Mouse (Mus musculus) liver, adult 2 months (tissue): ENCODE data around the gene Faf1. TPM values are rescaled to one million over a fixed set of nuclear protein-coding genes. Genes with fewer than 3 reads are reported as not detected.

ENCODE experiments used
- DNase-seq: peaks from one replicate; pipeline ENCODE4 v3.0.0-alpha.2; 2011; ENCODE audit warnings: low read depth, low spot score; ENCODE audit errors: extremely low read depth
- H3K27ac ChIP-seq: fragments of 200-500 bp; replicated peaks from 2 replicates; pipeline ENCODE4 v1.5.1; 2012; ENCODE audit warnings: low read depth, mild to moderate bottlenecking, control low read depth, inconsistent platforms, low read length; ENCODE audit not compliant: insufficient read depth
- H3K27me3 ChIP-seq: fragments of 200-500 bp; 2 replicates; pipeline ENCODE4 v1.6.1; 2012; ENCODE audit warnings: mild to moderate bottlenecking, moderate library complexity, low read length, inconsistent platforms; ENCODE audit not compliant: control insufficient read depth, insufficient read depth
- H3K36me3 ChIP-seq: fragments of 200-500 bp; 2 replicates; pipeline ENCODE4 v1.6.1; 2012; ENCODE audit warnings: low read length, inconsistent platforms; ENCODE audit not compliant: control insufficient read depth, insufficient read depth
- H3K4me1 ChIP-seq: fragments of 200-500 bp; 2 replicates; pipeline ENCODE4 v1.6.1; 2011; ENCODE audit warnings: low read length; ENCODE audit not compliant: control insufficient read depth, insufficient read depth
- H3K4me3 ChIP-seq: fragments of 200-500 bp; 2 replicates; pipeline ENCODE4 v1.5.1; 2011; ENCODE audit warnings: low read depth, mild to moderate bottlenecking, control low read depth, low read length, moderate library complexity; ENCODE audit not compliant: insufficient read depth
- H3K79me2 ChIP-seq: fragments of 200-500 bp; 2 replicates; pipeline ENCODE4 v1.6.1; 2012; ENCODE audit warnings: inconsistent platforms, mild to moderate bottlenecking, low read length, moderate library complexity; ENCODE audit not compliant: control insufficient read depth, insufficient read depth
- H3K9ac ChIP-seq: fragments of 200-500 bp; 2 replicates; pipeline ENCODE4 v1.6.1; 2012; ENCODE audit warnings: low read depth, mild to moderate bottlenecking, control low read depth, inconsistent platforms, low read length
- CTCF ChIP-seq: fragments of 200-500 bp; IDR thresholded peaks from 2 replicates; pipeline ENCODE4 v1.5.1; 2011; ENCODE audit warnings: low read depth, low read length, control low read depth
- POLR2A ChIP-seq: fragments of 200-500 bp; IDR thresholded peaks from 2 replicates; pipeline ENCODE4 v1.6.1; 2011; ENCODE audit warnings: low read length, control low read depth; ENCODE audit not compliant: insufficient read depth; ENCODE audit errors: extremely low read depth
- WGBS: fragments of 180-500 bp; shearing (Covaris S2); methylation state at CpG from one replicate; pipeline ENCODE4 v1.1.7; 2018; 5-methylcytosine and 5-hydroxymethylcytosine counted together
- polyA plus RNA-seq: library from polyadenylated mRNA; depleted of rRNA; stranded (reverse); fragments of >200 nt; gene quantifications from 2 replicates; pipeline ENCODE4 v1.2.3, GENCODE M21; 2012
- total RNA-seq: library from RNA; depleted of rRNA; stranded (reverse); fragments of >200 nt; gene quantifications from 2 replicates; pipeline ENCODE4 v1.2.3, GENCODE M21; 2014

Faf1 gene
- total and polyA plus RNA-seq, 2 experiments, result 4.7 to 21.7 TPM

DNA sequence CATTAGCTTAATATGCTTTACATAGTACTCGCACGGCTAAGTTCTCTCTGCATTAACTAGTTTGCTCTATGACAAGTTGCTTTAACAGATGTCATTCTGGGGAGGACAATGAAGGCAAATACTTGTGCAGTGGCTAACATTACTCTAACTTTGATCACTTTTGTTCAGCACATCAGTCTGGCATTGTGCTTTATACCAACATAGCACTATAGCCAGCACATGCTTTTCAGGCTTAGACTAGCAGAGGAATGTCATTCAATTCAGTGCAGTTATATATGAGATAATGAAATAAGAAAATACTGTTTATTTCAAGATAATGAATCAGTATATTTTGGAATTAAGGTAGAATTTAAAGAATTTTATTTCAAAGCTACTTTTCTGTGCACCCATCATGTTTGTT, 115.9 kb downstream of the Faf1 start:
- TF ChIP-seq POLR2A, result no peak
- Histone ChIP-seq H3K36me3 (no peaks in the 10 kb centered on the region), H3K27me3 (no peaks in the 10 kb centered on the region), H3K4me1 (no peaks in the 10 kb centered on the region), H3K9ac (no peak overlapping the region), H3K79me2 (no peaks in the 10 kb centered on the region), H3K4me3 (no peak overlapping the region), H3K27ac (no peak overlapping the region)
- 99% methylated on average over 2 of the region's 2 CpGs for WGBS
- no peak for DNase-seq

DNA sequence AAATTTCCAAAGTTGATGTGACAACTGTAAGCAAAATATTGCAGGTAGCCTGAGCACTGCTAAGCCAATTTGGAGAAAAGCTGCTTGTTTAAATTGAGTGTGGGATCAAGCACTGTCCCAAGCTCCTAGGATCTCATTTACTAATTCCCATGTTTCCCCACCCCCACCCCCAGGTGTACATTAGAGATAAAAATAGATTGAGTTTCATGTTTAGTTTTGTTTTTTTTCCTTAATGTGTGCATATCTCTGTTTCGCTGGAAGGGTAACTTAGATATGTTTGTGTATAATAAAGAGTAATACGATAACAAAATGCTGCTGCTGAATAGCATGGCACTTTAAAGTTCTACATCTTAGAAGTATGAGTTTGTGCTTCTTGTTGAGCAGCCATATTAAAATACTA, 116.7 kb downstream of the Faf1 start:
- Histone ChIP-seq H3K79me2 (no peaks in the 10 kb centered on the region), H3K27me3 (no peaks in the 10 kb centered on the region), H3K27ac (no peak overlapping the region), H3K36me3 (no peaks in the 10 kb centered on the region), H3K4me1 (no peaks in the 10 kb centered on the region), H3K9ac (no peak overlapping the region), H3K4me3 (no peak overlapping the region)
- no peak for DNase-seq
- 96% methylated on average over 2 of the region's 2 CpGs for WGBS
- no peak for TF ChIP-seq CTCF
- TF ChIP-seq POLR2A, result no peak

- no peaks in the 10 kb centered on the region for H3K36me3 ChIP-seq
- H3K9ac ChIP-seq, result no peak overlapping the region
- TF ChIP-seq CTCF (no peak), POLR2A (no peak)
- no peak overlapping the region for H3K4me3 ChIP-seq
- H3K27me3 ChIP-seq, result no peaks in the 10 kb centered on the region
- peaks cover 8% of the 10 kb centered on the region; the same call in 1 of the 2 replicates for H3K4me1 ChIP-seq
- no peaks in the 10 kb centered on the region for H3K79me2 ChIP-seq
- no peak for DNase-seq
- 76% methylated on average over 10 of the region's 10 CpGs for WGBS
- no peak overlapping the region for H3K27ac ChIP-seq
Measured at GRCm38 (mm10) chr4:109797511-109798182, 121.3 kb downstream of the Faf1 start.

- DNase-seq, result no peak
- H3K36me3 ChIP-seq, result no peaks in the 10 kb centered on the region
- H3K4me3 ChIP-seq, result no peak overlapping the region
- no peaks in the 10 kb centered on the region for H3K79me2 ChIP-seq
- no peaks in the 10 kb centered on the region for H3K27me3 ChIP-seq
- no peak for TF ChIP-seq POLR2A
- TF ChIP-seq CTCF, result no peak
- peaks cover 10% of the 10 kb centered on the region; the same call in 1 of the 2 replicates for H3K4me1 ChIP-seq
- no peak overlapping the region for H3K27ac ChIP-seq
- H3K9ac ChIP-seq, result no peak overlapping the region
- WGBS, result 68% methylated on average over 5 of the region's 5 CpGs
Measured at GRCm38 (mm10) chr4:109806408-109806807, 130.0 kb downstream of the Faf1 start.

- no peaks in the 10 kb centered on the region for H3K4me1 ChIP-seq
- H3K36me3 ChIP-seq, result no peaks in the 10 kb centered on the region
- no peak overlapping the region for H3K4me3 ChIP-seq
- H3K79me2 ChIP-seq, result no peaks in the 10 kb centered on the region
- WGBS, result 96% methylated on average over 1 of the region's 1 CpGs
- no peak overlapping the region for H3K9ac ChIP-seq
- TF ChIP-seq POLR2A (no peak), CTCF (no peak)
- no peak for DNase-seq
- no peak overlapping the region for H3K27ac ChIP-seq
- no peaks in the 10 kb centered on the region for H3K27me3 ChIP-seq
Measured at GRCm38 (mm10) chr4:109815161-109815560, 138.8 kb downstream of the Faf1 start.

DNA sequence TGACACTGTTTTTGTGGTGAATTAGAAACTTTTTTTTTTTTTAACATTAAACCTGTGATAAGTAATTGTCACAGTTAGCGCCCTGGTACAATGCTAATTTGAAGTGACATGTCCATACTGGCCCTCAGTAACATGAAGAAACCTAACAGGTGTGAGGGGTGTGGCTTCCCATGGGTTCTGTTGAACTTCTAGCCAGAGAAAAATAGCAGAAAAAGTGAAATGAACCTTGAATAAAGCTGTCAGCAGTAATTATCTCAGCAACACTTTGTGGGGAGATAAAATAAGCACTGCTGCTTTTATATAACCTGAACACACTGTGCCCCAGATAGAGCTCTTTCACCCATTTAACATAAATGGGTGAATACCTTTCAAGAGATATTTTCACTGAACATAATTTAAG, 139.2 kb downstream of the Faf1 start:
- 94% methylated on average over 1 of the region's 1 CpGs for WGBS
- Histone ChIP-seq H3K4me1 (no peaks in the 10 kb centered on the region), H3K27ac (no peak overlapping the region), H3K9ac (no peak overlapping the region), H3K36me3 (no peaks in the 10 kb centered on the region), H3K27me3 (no peaks in the 10 kb centered on the region), H3K4me3 (no peak overlapping the region), H3K79me2 (no peaks in the 10 kb centered on the region)
- DNase-seq, result no peak
- TF ChIP-seq CTCF (no peak), POLR2A (no peak)
